Mouse (Mus musculus) intestine, embryonic 14.5 days (tissue): ENCODE results near the gene Ufd1. TPM values are rescaled to one million over a fixed set of nuclear protein-coding genes. Genes with fewer than 3 reads are reported as not detected.
A peak's percentile ranks its signal among the peaks of the same experiment; 100 is the strongest.
"Not testable (repeated sequence)": the region's sequence is repeated elsewhere in the genome, so short reads cannot be mapped to it uniquely, and the experiment has no call there.

Experiments used
- ATAC-seq: fragments of 200-750 bp; cut with Nextera tagmentation; replicated peaks from 2 replicates; pipeline ENCODE4 v1.8.0; 2017; ENCODE audit warnings: low read depth, moderate number of reproducible peaks, moderate TSS enrichment, moderate library complexity; ENCODE audit not compliant: low FRiP score, low TSS enrichment
- DNase-seq: peaks from one replicate; pipeline ENCODE4 v3.0.0-alpha.2; 2018; ENCODE audit warnings: low spot score
- H3K27ac ChIP-seq: fragments of 300-500 bp; sonication (generic); 2 replicates; pipeline ENCODE4 v1.5.1; 2014; ENCODE audit warnings: low read depth, mild to moderate bottlenecking, control low read depth
- H3K27me3 ChIP-seq: fragments of 300-500 bp; sonication (generic); replicated peaks from 2 replicates; pipeline ENCODE4 v1.6.1; 2014; ENCODE audit warnings: low read length, control low read depth; ENCODE audit not compliant: control insufficient read depth, insufficient read depth
- H3K36me3 ChIP-seq: fragments of 300-500 bp; sonication (generic); 2 replicates; pipeline ENCODE4 v1.6.1; 2014; ENCODE audit warnings: low read length, control low read depth; ENCODE audit not compliant: control insufficient read depth, insufficient read depth
- H3K4me1 ChIP-seq: fragments of 300-500 bp; sonication (generic); replicated peaks from 2 replicates; pipeline ENCODE4 v1.6.1; 2014; ENCODE audit warnings: low read length, control low read depth, mixed read lengths; ENCODE audit not compliant: control insufficient read depth, insufficient read depth
- H3K4me2 ChIP-seq: fragments of 300-500 bp; sonication (generic); 2 replicates; pipeline ENCODE4 v1.6.1; 2014; ENCODE audit warnings: low read length
- H3K4me3 ChIP-seq: fragments of 300-500 bp; sonication (generic); 2 replicates; pipeline ENCODE4 v1.5.1; 2014; ENCODE audit warnings: low read depth, low read length, control low read depth, mixed read lengths
- H3K9ac ChIP-seq: fragments of 300-500 bp; sonication (generic); 2 replicates; pipeline ENCODE4 v1.6.1; 2014; ENCODE audit warnings: mild to moderate bottlenecking, low read length
- H3K9me3 ChIP-seq: fragments of 300-500 bp; sonication (generic); 2 replicates; pipeline ENCODE4 v1.6.1; 2016; ENCODE audit warnings: low read length, control low read depth; ENCODE audit not compliant: control insufficient read depth
- WGBS: fragments of 180-500 bp; shearing (Covaris S2); extraction: QIAGEN DNeasy Blood & Tissue Kit; methylation state at CpG from one replicate; pipeline ENCODE4 v1.1.7; 2014; 5-methylcytosine and 5-hydroxymethylcytosine counted together
- polyA plus RNA-seq: library from polyadenylated mRNA; unstranded; fragments of >200 nt; fragmentation: Nextera tagmentation; extraction: Ambion mirVana; gene quantifications from 2 replicates; pipeline ENCODE4 v1.2.1, GENCODE M21; 2014

Ufd1 gene
- polyA plus RNA-seq, 1 experiment from 2014 or later: 62.3 TPM

- DNase-seq (no peak), ATAC-seq (no peak)
- no peaks in the 10 kb centered on the region for H3K4me1 ChIP-seq
- H3K27ac ChIP-seq: no peak overlapping the region
- H3K4me3 ChIP-seq: no peak overlapping the region
- no peaks in the 10 kb centered on the region for H3K27me3 ChIP-seq
- no peak overlapping the region for H3K9ac ChIP-seq
- H3K9me3 ChIP-seq: no peaks in the 10 kb centered on the region
- H3K36me3 ChIP-seq: peaks cover 98% of the 10 kb centered on the region
- 96% methylated on average over 3 of the region's 3 CpGs for WGBS
- no peak overlapping the region for H3K4me2 ChIP-seq
Observed at GRCm38 (mm10) chr16:18828630-18829029, 17.1 kb downstream of the Ufd1 start.

GRCm38 (mm10) chr16:18829102-18829501, 17.5 kb downstream of the Ufd1 start:
- no peak for ATAC-seq
- Histone ChIP-seq H3K4me2 (no peak overlapping the region), H3K27ac (no peak overlapping the region), H3K27me3 (no peaks in the 10 kb centered on the region), H3K9me3 (no peaks in the 10 kb centered on the region), H3K4me1 (no peaks in the 10 kb centered on the region), H3K9ac (no peak overlapping the region), H3K36me3 (peaks cover 98% of the 10 kb centered on the region), H3K4me3 (no peak overlapping the region)
- DNase-seq: no peak
- WGBS: 85% methylated on average over 6 of the region's 6 CpGs

- no peak overlapping the region for H3K27ac ChIP-seq
- H3K4me3 ChIP-seq: no peak overlapping the region
- no peaks in the 10 kb centered on the region for H3K9me3 ChIP-seq
- WGBS: 69% methylated on average over 2 of the region's 2 CpGs
- no peak for ATAC-seq
- H3K4me1 ChIP-seq: peaks cover 3% of the 10 kb centered on the region
- no peak for DNase-seq
- H3K9ac ChIP-seq: no peak overlapping the region
- peaks cover 60% of the 10 kb centered on the region for H3K36me3 ChIP-seq
- no peak overlapping the region for H3K4me2 ChIP-seq
- no peaks in the 10 kb centered on the region for H3K27me3 ChIP-seq
Observed at GRCm38 (mm10) chr16:18833486-18833885, 21.9 kb downstream of the Ufd1 start.

- peak; percentile 38 for ATAC-seq
- H3K4me3 ChIP-seq: peak overlapping the region; percentile 63
- peak overlapping the region; percentile 74 for H3K4me2 ChIP-seq
- no peak for DNase-seq
- H3K27me3 ChIP-seq: no peaks in the 10 kb centered on the region
- no peak overlapping the region for H3K27ac ChIP-seq
- no peaks in the 10 kb centered on the region for H3K9me3 ChIP-seq
- H3K9ac ChIP-seq: no peak overlapping the region
- peaks cover 46% of the 10 kb centered on the region for H3K36me3 ChIP-seq
- peaks cover 3% of the 10 kb centered on the region for H3K4me1 ChIP-seq
- WGBS: 24% methylated on average over 3 of the region's 3 CpGs
Observed at GRCm38 (mm10) chr16:18836073-18836467, 24.5 kb downstream of the Ufd1 start.

- Histone ChIP-seq H3K36me3 (peaks cover 41% of the 10 kb centered on the region), H3K27me3 (no peaks in the 10 kb centered on the region), H3K4me3 (peak within 1 kb of the TSS; percentile 63), H3K4me1 (peaks cover 3% of the 10 kb centered on the region), H3K4me2 (peak within 1 kb of the TSS; percentile 74), H3K27ac (peak within 1 kb of the TSS; percentile 40; the same call in 1 of the 2 replicates), H3K9ac (peak within 1 kb of the TSS; percentile 72), H3K9me3 (no peaks in the 10 kb centered on the region)
- peak; percentile 97 for DNase-seq
- peak; percentile 97 for ATAC-seq
- WGBS: under 1% methylated on average over 46 of the region's 46 CpGs
Observed at GRCm38 (mm10) chr16:18836468-18837208, 25.1 kb downstream of the Ufd1 start, which contains the start of the genes 2510002D24Rik and Gm28539. TSS of gene 2510002D24Rik (plus strand) at chr16:18836578. TSS of gene Gm28539 (plus strand) at chr16:18836584.

- Histone ChIP-seq H3K4me2 (no peak overlapping the region), H3K27ac (no peak overlapping the region), H3K9ac (no peak overlapping the region), H3K4me1 (peaks cover 3% of the 10 kb centered on the region), H3K4me3 (no peak overlapping the region), H3K27me3 (no peaks in the 10 kb centered on the region), H3K9me3 (no peaks in the 10 kb centered on the region), H3K36me3 (peaks cover 23% of the 10 kb centered on the region)
- DNase-seq (no peak), ATAC-seq (no peak)
- WGBS: 94% methylated on average over 4 of the region's 4 CpGs
Observed at GRCm38 (mm10) chr16:18838346-18838745, 26.8 kb downstream of the Ufd1 start.

- Histone ChIP-seq H3K4me2 (no peak overlapping the region), H3K4me3 (no peak overlapping the region), H3K27ac (no peak overlapping the region), H3K9ac (no peak overlapping the region), H3K36me3 (no peaks in the 10 kb centered on the region), H3K9me3 (no peaks in the 10 kb centered on the region), H3K27me3 (no peaks in the 10 kb centered on the region), H3K4me1 (no peaks in the 10 kb centered on the region)
- 84% methylated on average over 15 of the region's 15 CpGs for WGBS
- ATAC-seq (no peak), DNase-seq (no peak)
Observed at GRCm38 (mm10) chr16:18846301-18846820, 34.8 kb downstream of the Ufd1 start.

GRCm38 (mm10) chr16:18849521-18850190, 38.1 kb downstream of the Ufd1 start:
- not testable (repeated sequence) for ATAC-seq, H3K9ac ChIP-seq, H3K27me3 ChIP-seq, H3K9me3 ChIP-seq, H3K4me1 ChIP-seq, H3K36me3 ChIP-seq, DNase-seq, H3K27ac ChIP-seq, H3K4me3 ChIP-seq, H3K4me2 ChIP-seq
- WGBS: 92% methylated on average over 14 of the region's 17 CpGs
